26 mouse cellular contexts compared by ENCODE assay signal in the genomic region with DNA sequence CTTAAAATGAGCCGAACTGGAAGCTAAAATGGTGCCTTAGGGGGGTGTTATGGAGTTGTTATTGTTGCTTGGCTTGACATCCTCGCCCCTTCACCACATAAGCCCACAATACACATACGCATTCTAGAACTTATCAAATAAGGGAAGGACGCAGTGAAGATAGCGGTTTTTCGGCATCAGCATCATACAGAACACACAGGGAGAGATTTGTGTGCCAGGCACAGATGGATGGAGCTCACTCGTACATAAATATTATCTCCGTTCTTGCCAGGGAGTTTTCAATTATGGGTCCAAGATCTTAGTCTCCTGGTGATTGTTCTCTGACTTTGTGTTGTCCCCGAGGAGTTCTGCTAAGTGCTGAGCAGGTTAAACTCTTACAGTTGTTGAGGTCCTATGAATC. TPM values are rescaled to one million over a fixed set of nuclear protein-coding genes. Genes with fewer than 3 reads are reported as not detected.
DNase-seq lines count a peak whose midpoint lies in the region; ATAC-seq and TF ChIP-seq lines count a peak whose summit lies in the region.
"Had no signal": no experiment of that assay in that cellular context is flagged by ENCODE, and none has a peak within 500 bp of the region (broad histone marks: within the 10 kb centered on the region; RNA-seq: fewer than 3 reads in every experiment).

No protein-coding gene starts in this region.

- H3K4me1 ChIP-seq in forebrain, embryonic 14.5 days (ENCODE audit: control insufficient read depth, insufficient read depth, low read length): peaks cover 19% of the 10 kb centered on the region
- peaks cover 33% of the 10 kb centered on the region for H3K4me1 ChIP-seq in forebrain, embryonic 12.5 days
- peaks cover 10% of the 10 kb centered on the region for H3K4me1 ChIP-seq in intestine, embryonic 14.5 days (replicated peaks; ENCODE audit: control insufficient read depth, insufficient read depth, low read length)
- no peaks in the 10 kb centered on the region for H3K4me1 ChIP-seq in intestine, postnatal 0 days (replicated peaks; ENCODE audit: control insufficient read depth, insufficient read depth, low read length)
- H3K4me1 ChIP-seq in brown adipose tissue, adult 24 weeks (ENCODE audit: control insufficient read depth, insufficient read depth, insufficient read length, low read length): peaks cover 33% of the 10 kb centered on the region

- H3K4me2 ChIP-seq in forebrain, embryonic 14.5 days (ENCODE audit: low read length): no peak overlapping the region
- no peak overlapping the region for H3K4me2 ChIP-seq in forebrain, embryonic 12.5 days
- no peak overlapping the region for H3K4me2 ChIP-seq in intestine, embryonic 14.5 days (ENCODE audit: low read length)
- no peak overlapping the region for H3K4me2 ChIP-seq in intestine, postnatal 0 days (replicated peaks; ENCODE audit: low read depth)
- H3K4me2 ChIP-seq: embryonic facial prominence, embryonic 13.5 days; heart, embryonic 12.5 days; limb, embryonic 13.5 days; liver, embryonic 12.5 days; lung, embryonic 14.5 days; neural tube, embryonic 15.5 days; stomach, embryonic 15.5 days had no signal

- no peak for ATAC-seq in forebrain, embryonic 14.5 days
- no peak for ATAC-seq in forebrain, embryonic 12.5 days (ENCODE audit: low FRiP score)
- no peak for ATAC-seq in intestine, embryonic 14.5 days (replicated peaks; ENCODE audit: low FRiP score, low TSS enrichment, low read depth)
- no peak for ATAC-seq in intestine, postnatal 0 days
- ATAC-seq: activated CD4-positive, CD25-positive, alpha-beta regulatory T cell, adult 4 months; hindbrain, postnatal 0 days; liver, embryonic 12.5 days had no signal

- H3K36me3 ChIP-seq in forebrain, embryonic 14.5 days (ENCODE audit: control insufficient read depth, insufficient read depth, low read length): no peaks in the 10 kb centered on the region
- no peaks in the 10 kb centered on the region for H3K36me3 ChIP-seq in forebrain, embryonic 12.5 days (replicated peaks)
- no peaks in the 10 kb centered on the region for H3K36me3 ChIP-seq in intestine, embryonic 14.5 days (ENCODE audit: control insufficient read depth, insufficient read depth, low read length)
- H3K36me3 ChIP-seq in intestine, postnatal 0 days (ENCODE audit: control insufficient read depth, insufficient read depth): no peaks in the 10 kb centered on the region
- H3K36me3 ChIP-seq: embryonic facial prominence, embryonic 13.5 days; heart, embryonic 12.5 days; limb, embryonic 13.5 days; liver, embryonic 12.5 days; midbrain, embryonic 10.5 days; neural tube, embryonic 15.5 days; stomach, embryonic 15.5 days had no signal

- H3K9me3 ChIP-seq in forebrain, embryonic 14.5 days (replicated peaks; ENCODE audit: control insufficient read depth, low read length): no peaks in the 10 kb centered on the region
- H3K9me3 ChIP-seq in forebrain, embryonic 12.5 days: no peaks in the 10 kb centered on the region
- no peaks in the 10 kb centered on the region for H3K9me3 ChIP-seq in intestine, embryonic 14.5 days (ENCODE audit: control insufficient read depth, low read length)
- no peaks in the 10 kb centered on the region for H3K9me3 ChIP-seq in intestine, postnatal 0 days (ENCODE audit: control insufficient read depth)
- H3K9me3 ChIP-seq: embryonic facial prominence, embryonic 13.5 days; heart, embryonic 12.5 days; limb, embryonic 13.5 days; liver, embryonic 12.5 days; midbrain, embryonic 10.5 days; neural tube, embryonic 15.5 days; stomach, embryonic 15.5 days had no signal

- H3K4me3 ChIP-seq in forebrain, embryonic 14.5 days (ENCODE audit: low read depth, low read length): no peak overlapping the region
- H3K4me3 ChIP-seq in forebrain, embryonic 12.5 days (replicated peaks): no peak overlapping the region
- H3K4me3 ChIP-seq in intestine, embryonic 14.5 days (ENCODE audit: low read depth, low read length): no peak overlapping the region
- H3K4me3 ChIP-seq in intestine, postnatal 0 days (ENCODE audit: low read depth, low read length): no peak overlapping the region
- no peak overlapping the region for H3K4me3 ChIP-seq in brown adipose tissue, adult 24 weeks (ENCODE audit: insufficient read depth, low read depth, low read length)
- H3K4me3 ChIP-seq: embryonic facial prominence, embryonic 13.5 days; erythroblast, embryonic 14.5 days; gastrocnemius, adult 2 months; heart, embryonic 12.5 days; limb, embryonic 13.5 days; liver, embryonic 12.5 days; midbrain, embryonic 10.5 days; neural tube, embryonic 15.5 days; stomach, embryonic 15.5 days had no signal

- peak; percentile 48 for DNase-seq in forebrain, embryonic 14.5 days (ENCODE audit: low spot score)
- DNase-seq in intestine, embryonic 14.5 days (ENCODE audit: low spot score): peak; percentile 35
- DNase-seq in brain, adult 2 months (ENCODE audit: low read depth, low spot score): peak; percentile 74
- no peak for DNase-seq in gastrocnemius, postnatal 4 days (ENCODE audit: low spot score in 2 of 2)
- DNase-seq: adrenal gland, adult 8-10 months; embryo, embryonic 11 days; gastrocnemius, adult 2 months; heart, postnatal 14 days; kidney, adult 11 months; layer of hippocampus, adult 9-11 months; thymus, postnatal 25 days had no signal

- H3K9ac ChIP-seq in forebrain, embryonic 14.5 days (ENCODE audit: low read length): no peak overlapping the region
- H3K9ac ChIP-seq in forebrain, embryonic 12.5 days: no peak overlapping the region
- H3K9ac ChIP-seq in intestine, embryonic 14.5 days (ENCODE audit: low read length): no peak overlapping the region
- H3K9ac ChIP-seq in intestine, postnatal 0 days (ENCODE audit: low read depth, low read length): no peak overlapping the region
- H3K9ac ChIP-seq: embryonic facial prominence, embryonic 13.5 days; heart, embryonic 12.5 days; limb, embryonic 13.5 days; liver, embryonic 12.5 days; lung, embryonic 14.5 days; neural tube, embryonic 15.5 days; stomach, embryonic 15.5 days had no signal

- H3K27me3 ChIP-seq in forebrain, embryonic 14.5 days (replicated peaks; ENCODE audit: control insufficient read depth, insufficient read depth, low read length): no peaks in the 10 kb centered on the region
- H3K27me3 ChIP-seq in forebrain, embryonic 12.5 days: no peaks in the 10 kb centered on the region
- H3K27me3 ChIP-seq in intestine, embryonic 14.5 days (replicated peaks; ENCODE audit: control insufficient read depth, insufficient read depth, low read length): no peaks in the 10 kb centered on the region; the same call in 1 of the 2 replicates
- no peaks in the 10 kb centered on the region for H3K27me3 ChIP-seq in intestine, postnatal 0 days (replicated peaks; ENCODE audit: control insufficient read depth, insufficient read depth, low read length)
- H3K27me3 ChIP-seq: embryonic facial prominence, embryonic 13.5 days; heart, embryonic 12.5 days; limb, embryonic 13.5 days; liver, embryonic 12.5 days; neural tube, embryonic 15.5 days; stomach, embryonic 15.5 days had no signal

- TF ChIP-seq CTCF in intestine, postnatal 0 days (IDR thresholded peaks at IDR 0.05; ENCODE audit: low read depth): no peak

- H3K27ac ChIP-seq in forebrain, embryonic 14.5 days (ENCODE audit: low read depth, low read length): no peak overlapping the region
- H3K27ac ChIP-seq in forebrain, embryonic 12.5 days: no peak overlapping the region
- H3K27ac ChIP-seq in intestine, embryonic 14.5 days (ENCODE audit: low read depth): no peak overlapping the region
- no peak overlapping the region for H3K27ac ChIP-seq in intestine, postnatal 0 days (ENCODE audit: low read depth, low read length)
- peak overlapping the region; percentile 36; the same call in 1 of the 2 replicates for H3K27ac ChIP-seq in brown adipose tissue, adult 24 weeks (replicated peaks; ENCODE audit: low read depth, low read length)
- H3K27ac ChIP-seq: embryonic facial prominence, embryonic 13.5 days; hindbrain, postnatal 0 days; limb, embryonic 13.5 days; liver, embryonic 12.5 days; macrophage; midbrain, embryonic 10.5 days; neural tube, embryonic 15.5 days; stomach, embryonic 15.5 days had no signal

- WGBS in forebrain, embryonic 14.5 days: 78% methylated on average over 9 of the region's 9 CpGs
- WGBS in forebrain, embryonic 12.5 days: 89% methylated on average over 9 of the region's 9 CpGs
- 90% methylated on average over 9 of the region's 9 CpGs for WGBS in intestine, embryonic 14.5 days
- WGBS in intestine, postnatal 0 days: 88% methylated on average over 9 of the region's 9 CpGs

RNA-seq across cellular contexts. Expression of a gene that starts 50.0 kb away (rescaled TPM):
- polyA plus RNA-seq in forebrain, embryonic 14.5 days (2014; fragmentation: Nextera tagmentation; extraction: Ambion mirVana): 7.1 and 12.0 TPM in 2 replicates
- polyA plus RNA-seq in forebrain, embryonic 12.5 days (2016; fragmentation: Nextera tagmentation; extraction: Ambion mirVana): 21.2 and 23.5 TPM in 2 replicates
- 16.8 and 19.4 TPM in 2 replicates for polyA plus RNA-seq in intestine, embryonic 14.5 days (2014; fragmentation: Nextera tagmentation; extraction: Ambion mirVana)
- 5.5 and 5.9 TPM in 2 replicates for polyA plus RNA-seq in intestine, postnatal 0 days (2015; fragmentation: Nextera tagmentation; extraction: Ambion mirVana)
- polyA plus RNA-seq in brown adipose tissue, adult 24 weeks (2012; ENCODE audit: insufficient read depth, insufficient read length, missing spikeins): 37.9 and 41.3 TPM in 2 replicates
- 10 to 100 TPM; 34.1 to 37.2 TPM for total RNA-seq in gastrocnemius, postnatal 4 days (2021)
- polyA plus RNA-seq: erythroblast, embryonic 14.5 days had no signal

Comparison
In these comparisons a context has a peak if more than half of its experiments do, and no peak if none do; other contexts are left out.
1. DNase-seq: peak in forebrain, embryonic 14.5 days (single experiment), intestine, embryonic 14.5 days (single experiment) and brain, adult 2 months (single experiment); none in gastrocnemius, postnatal 4 days (0 of 2).